Mouse (Mus musculus) C2C12 (cell line): ENCODE data around the gene Wdr18.

Experiments used
- CEBPB ChIP-seq: IDR thresholded peaks from one replicate; pipeline ENCODE4 v1.6.1; 2011; ENCODE audit warnings: low read depth, mild to moderate bottlenecking, control low read depth, moderate library complexity
- CTCF ChIP-seq: IDR thresholded peaks from one replicate; pipeline ENCODE4 v1.5.1; 2011; ENCODE audit not compliant: control insufficient read depth, insufficient read depth, insufficient read length
- FOSL1 ChIP-seq: IDR thresholded peaks from one replicate; pipeline ENCODE4 v1.8.0; 2011; ENCODE audit warnings: mild to moderate bottlenecking, low read length; ENCODE audit not compliant: poor library complexity, insufficient read depth, severe bottlenecking
- MAX ChIP-seq: IDR thresholded peaks from one replicate; pipeline ENCODE4 v1.6.1; 2011; ENCODE audit warnings: mild to moderate bottlenecking, control low read depth
- MYOD1 ChIP-seq: IDR thresholded peaks from one replicate; pipeline ENCODE4 v1.6.1; 2011; ENCODE audit warnings: low read depth; ENCODE audit not compliant: control insufficient read depth, insufficient read length
- MYOG ChIP-seq: IDR thresholded peaks from one replicate; pipeline ENCODE4 v1.6.1; 2011; ENCODE audit not compliant: control insufficient read depth, insufficient read length; ENCODE audit errors: extremely low read depth
- USF1 ChIP-seq: IDR thresholded peaks from one replicate; pipeline ENCODE4 v1.6.1; 2011; ENCODE audit warnings: low read depth, mild to moderate bottlenecking, control low read depth, moderate library complexity

DNA sequence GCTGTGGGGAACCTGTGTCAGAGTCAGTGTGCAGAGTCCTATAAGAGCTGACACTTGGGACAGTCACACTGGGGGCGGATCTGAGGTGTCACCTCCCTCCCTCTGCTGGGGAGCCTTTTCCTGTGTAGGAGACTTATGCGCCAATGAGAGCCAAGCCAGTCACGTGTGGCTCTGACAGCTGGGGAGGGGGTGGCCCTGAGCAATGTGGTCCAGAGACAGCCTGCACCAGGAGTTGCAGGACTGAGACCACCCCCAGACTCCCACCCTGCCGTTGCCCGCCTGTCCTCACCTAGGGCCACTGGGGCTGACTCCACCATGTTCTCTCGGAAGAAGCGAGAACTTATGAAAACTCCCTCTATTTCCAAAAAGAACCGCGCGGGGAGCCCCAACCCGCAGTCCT lies 56.6 kb downstream of the Wdr18 start, which contains the start of gene Arhgap45:
- TF ChIP-seq CTCF (no peak), MYOG (no peak), MAX (no peak), CEBPB (no peak), USF1 (no peak), MYOD1 (no peak), FOSL1 (no peak)
